Mouse (Mus musculus) erythroblast, adult 5-6 weeks (primary cell): ENCODE data around the gene Sept11. TPM values are rescaled to one million over a fixed set of nuclear protein-coding genes. Genes with fewer than 3 reads are reported as not detected.
A peak's percentile ranks its signal among the peaks of the same experiment; 100 is the strongest.

Experiments
- ATAC-seq: replicated peaks from 2 replicates; pipeline ENCODE4 v1.8.0; 2016; ENCODE audit warnings: moderate number of reproducible peaks, mild to moderate bottlenecking, moderate TSS enrichment, inconsistent platforms; ENCODE audit not compliant: poor library complexity, low FRiP score, severe bottlenecking
- total RNA-seq, 2 experiments: library from RNA; stranded (forward) in 1 of 2; stranded (reverse) in 1 of 2; fragments of 150-400 nt in 1 of 2; fragments of 200-764, 138-1000 nt in 1 of 2; gene quantifications; 2 replicates each; pipeline versions ENCODE4 v1.2.3 to v1.2.4; 2015 to 2017; ENCODE audit warnings: low replicate concordance in 2 of 2

Sept11 gene
- total RNA-seq (2015; ENCODE audit: low replicate concordance) (12.7 and 13.0 TPM in 2 replicates), total RNA-seq (2017; ENCODE audit: low replicate concordance) (6.1 and 15.5 TPM in 2 replicates)

DNA sequence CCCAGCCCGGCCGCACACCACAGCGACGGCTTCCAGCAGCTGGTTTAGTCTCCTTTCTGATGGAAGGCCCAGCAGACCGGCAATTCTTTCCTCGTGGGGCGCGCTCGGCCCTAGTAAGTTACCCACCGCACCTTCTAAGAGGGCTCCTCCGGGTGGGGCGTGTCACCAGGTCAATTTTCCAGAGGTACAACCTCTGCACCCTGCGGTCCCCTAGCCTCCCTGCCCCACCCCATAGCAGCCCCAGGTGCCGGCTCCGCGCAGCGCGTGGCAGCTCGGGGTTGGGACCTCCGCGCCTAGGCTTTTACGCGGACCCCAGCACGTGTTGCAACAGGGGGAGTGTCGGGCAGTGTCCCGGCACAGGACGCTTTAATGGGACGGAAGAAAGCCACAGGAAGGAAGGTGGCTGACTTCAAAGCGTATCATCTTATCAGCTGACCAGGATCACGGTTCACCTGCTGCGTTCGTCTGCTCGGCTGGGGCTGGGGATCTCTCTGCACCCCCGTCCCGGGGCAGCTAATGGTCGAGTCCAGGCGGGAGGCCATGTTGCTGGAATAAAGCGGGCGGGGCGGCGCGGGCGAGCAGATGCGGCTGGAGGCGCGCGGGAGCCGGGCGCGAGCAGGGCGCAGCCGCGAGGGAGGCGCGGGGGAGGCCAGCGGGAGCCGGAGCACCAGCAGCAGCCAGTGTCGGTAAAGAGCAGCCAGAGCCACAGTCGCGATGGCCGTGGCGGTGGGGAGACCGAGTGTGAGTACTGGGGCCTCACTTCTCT lies at the start of gene Sept11:
Gene Sept11 (plus strand): TSS at position 581 of the 766 bp plus-strand sequence.
- ATAC-seq = peak; percentile 80

DNA sequence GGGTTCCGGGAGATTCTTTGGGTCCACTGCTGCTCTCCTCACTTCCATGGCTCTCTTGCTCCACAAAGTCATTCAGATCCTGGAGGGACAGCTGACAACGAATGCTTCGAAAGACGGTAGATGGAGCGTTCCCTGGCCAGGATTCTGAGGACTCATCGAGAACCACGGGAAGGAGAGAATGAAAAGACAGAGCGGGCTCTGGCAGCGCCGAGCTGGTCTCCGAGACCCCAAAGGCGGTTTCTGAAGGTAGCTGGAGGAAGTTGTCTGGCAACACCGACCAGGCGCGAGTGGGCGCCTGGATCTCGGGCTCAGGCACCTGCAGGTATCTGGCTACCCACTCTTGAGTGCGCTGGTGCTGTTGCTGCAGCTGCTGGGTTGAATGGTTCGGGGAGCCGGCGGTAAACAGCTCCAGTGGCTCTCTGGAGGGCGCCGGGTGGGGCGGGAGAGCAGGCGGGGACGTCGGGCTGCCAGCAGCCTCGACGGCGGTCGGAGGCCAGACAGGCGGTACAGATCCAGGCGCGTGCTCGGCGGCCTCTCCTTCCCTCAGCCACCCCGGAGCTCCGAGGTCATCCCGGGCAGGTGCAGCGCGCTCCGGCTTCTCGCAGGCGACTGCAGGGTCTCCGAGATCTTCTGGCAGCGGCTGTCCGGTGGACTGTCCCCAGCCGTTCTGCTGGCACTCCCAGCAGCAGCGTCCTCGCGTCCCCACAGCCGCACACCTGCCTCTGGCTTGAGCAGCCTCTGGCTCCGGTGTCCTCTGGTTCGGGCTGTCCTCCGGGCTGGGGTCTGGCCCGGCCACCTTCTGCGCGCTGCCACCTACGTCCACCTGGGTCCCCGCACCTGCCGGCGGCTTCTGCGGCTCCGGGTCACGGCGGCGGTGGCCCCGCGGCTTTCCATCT lies 49.3 kb upstream of the Sept11 start:
- ATAC-seq = no peak

DNA sequence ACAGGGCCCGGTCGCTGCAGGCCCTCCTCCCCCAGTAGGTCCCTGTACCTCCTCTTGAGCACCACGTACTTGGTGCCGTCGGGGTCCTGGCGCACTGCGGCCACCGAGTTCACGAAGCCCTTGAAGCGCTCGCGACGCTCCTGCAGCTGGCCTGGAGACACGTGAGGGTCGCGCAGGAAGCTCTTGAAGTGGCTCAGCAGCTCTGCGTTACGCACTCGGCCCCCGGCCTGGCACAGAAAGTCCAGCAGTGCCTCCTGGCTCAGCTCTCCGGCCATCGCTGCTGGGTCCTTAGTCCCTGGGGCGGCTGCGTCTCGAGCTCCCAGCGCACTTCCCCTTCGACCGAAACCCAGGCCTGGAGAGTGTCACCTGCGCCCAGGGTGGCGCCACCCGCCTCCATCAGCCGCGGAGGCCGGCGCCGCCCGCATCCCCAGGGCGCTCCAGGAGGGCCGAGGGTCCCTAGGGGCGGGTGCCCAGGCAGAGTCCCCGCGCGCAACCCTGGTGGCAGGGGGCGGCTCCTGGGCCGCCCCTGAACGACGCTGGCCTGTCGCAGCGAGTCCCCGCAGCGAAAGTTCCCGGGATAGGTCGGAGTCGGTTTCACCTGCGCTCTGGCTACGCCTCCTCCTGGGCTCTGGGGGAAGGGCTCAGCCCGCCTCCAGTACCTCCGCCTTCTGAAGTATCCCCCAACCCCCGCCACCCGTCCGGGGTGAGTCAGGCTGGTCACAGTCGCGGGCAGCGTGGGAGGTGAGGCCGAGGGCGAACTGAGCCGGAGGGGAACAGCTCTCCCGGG lies 48.5 kb upstream of the Sept11 start, which contains the start of gene Sowahb:
Gene Sowahb (minus strand): TSS at position 439 of the 787 bp plus-strand sequence.
- ATAC-seq = no peak

DNA sequence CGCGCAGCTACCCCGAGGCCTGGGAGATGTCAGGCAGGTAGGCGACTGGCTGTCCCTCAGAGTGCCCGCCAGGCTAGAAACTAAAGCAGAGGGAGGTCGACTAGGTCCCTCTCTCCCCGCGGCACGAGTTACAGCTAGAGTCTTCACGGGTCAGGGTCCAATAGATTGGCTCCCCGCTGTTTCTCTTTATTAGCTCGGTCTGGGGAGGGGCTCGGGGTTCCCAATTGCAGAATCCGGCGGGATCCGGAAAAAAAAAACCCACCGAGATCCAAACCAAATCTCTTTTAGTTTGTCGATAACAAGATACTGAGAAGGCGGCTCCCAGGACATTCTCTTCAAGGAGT lies 47.9 kb upstream of the Sept11 start:
- no peak for ATAC-seq

DNA sequence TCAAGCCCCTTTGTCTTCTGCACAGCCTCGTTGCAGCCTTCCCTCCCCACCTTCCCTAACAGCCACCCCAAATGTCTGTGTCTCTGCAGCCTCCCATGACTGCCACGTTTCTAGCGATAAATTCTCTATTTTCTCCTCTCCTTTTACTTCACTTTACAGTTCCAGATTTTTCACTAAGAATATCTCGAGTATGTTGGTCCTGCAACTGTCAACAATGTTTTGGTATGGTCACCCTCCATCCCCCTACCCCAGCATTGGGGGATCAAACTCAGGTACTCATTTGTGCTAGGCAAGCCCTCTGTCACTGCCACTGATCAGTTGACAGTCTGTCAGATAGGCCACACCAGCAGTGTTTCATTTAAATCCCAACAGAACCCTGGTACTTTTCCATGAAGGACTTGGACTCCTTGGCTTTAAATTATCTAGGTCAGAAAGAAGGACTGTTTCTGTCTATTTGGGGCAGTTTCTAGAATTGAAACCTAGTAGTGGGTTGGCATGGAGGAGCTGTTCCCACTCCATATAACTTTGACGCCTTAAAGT lies 46.9 kb upstream of the Sept11 start:
- no peak for ATAC-seq

DNA sequence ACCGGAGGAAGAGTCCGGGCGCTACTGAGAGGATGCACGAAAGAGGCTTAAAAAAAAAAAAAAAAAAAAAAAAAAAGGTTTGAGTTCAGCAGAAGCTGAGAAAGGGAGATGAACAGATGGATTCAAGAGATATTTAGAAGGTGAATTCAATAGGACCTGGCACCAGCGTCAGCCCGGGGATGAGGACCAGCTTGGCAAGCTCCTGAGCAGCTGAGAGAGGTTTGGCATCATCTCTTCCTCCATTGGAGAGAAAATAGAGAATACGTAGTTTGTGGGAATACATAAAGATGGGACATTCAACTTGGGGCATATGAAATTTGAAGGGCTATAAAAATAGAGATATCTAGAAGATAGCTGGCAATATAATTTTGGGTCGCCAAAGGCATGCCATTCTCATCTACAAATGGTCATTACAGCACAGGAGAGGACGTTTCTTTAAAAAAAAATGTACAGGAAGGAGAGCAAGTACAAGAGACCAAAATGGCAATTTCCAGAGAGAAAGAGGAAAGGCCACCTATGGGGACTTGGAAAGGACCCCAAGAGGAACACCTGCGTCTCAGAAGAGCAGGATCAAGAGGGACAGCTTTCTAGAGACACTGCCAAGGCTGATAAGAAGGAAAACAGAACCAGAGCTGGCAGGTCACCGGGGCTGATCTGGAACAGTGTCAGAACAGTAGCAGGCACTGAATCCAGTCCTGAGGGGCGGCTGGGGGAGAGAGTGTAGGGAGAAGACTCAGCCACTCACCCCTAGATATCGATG lies 44.6 kb upstream of the Sept11 start:
- no peak for ATAC-seq

DNA sequence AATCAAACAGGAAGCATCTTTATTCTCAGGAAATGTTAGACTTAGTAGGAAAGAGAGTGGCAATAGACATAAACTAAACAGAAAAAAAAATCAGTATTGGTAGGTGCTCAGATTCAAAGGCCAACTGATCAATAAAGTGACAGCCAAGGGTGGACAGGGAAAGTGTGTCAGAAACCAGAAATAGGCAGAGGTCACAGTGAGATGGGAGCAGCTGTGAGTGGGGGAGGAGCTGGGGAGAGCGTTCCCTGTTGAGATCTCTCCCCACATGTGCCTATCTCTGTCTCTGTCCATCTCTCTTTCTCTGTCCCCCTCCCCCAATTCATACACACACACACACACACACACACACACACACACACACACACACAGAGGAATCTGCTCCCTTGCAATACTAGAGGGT lies 43.3 kb upstream of the Sept11 start:
- ATAC-seq = no peak

DNA sequence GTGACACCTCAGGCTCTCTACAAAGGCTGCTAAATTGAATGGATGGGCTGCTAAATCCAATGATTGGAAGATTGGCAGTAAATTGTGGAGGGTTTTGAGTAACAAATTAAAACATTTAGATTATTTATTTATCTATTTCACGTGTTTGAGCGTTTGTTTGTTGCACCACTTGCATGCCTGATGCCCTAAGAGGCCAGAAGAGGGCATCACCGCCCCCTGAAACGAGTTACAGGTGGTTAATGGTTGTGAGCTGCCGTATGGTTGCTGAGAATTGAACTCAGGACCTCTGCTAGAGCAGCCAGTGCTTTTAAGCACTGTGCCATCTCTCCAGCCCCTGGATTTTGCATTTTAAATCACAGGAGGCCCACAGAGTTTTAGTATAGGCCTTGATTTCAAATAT lies 42.2 kb upstream of the Sept11 start:
- ATAC-seq = no peak

DNA sequence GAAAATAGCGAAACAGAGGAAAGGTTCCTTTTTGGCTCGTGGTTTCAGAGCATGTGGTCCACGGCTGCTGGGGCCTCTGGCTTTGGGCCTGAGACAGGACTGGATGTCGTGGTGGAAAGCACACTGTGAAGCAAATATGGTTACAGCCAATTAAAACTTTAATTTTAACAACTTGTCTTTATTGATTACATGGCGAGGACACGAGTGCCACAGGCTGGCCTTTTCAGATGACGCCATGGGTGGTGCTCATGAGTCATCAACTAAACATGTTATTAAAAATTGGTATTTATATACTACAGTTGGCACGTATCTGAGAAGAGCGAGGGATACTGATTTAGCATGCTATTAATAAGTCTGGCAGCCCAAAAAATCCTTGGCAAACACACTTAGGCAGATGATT lies 41.3 kb upstream of the Sept11 start:
- no peak for ATAC-seq

DNA sequence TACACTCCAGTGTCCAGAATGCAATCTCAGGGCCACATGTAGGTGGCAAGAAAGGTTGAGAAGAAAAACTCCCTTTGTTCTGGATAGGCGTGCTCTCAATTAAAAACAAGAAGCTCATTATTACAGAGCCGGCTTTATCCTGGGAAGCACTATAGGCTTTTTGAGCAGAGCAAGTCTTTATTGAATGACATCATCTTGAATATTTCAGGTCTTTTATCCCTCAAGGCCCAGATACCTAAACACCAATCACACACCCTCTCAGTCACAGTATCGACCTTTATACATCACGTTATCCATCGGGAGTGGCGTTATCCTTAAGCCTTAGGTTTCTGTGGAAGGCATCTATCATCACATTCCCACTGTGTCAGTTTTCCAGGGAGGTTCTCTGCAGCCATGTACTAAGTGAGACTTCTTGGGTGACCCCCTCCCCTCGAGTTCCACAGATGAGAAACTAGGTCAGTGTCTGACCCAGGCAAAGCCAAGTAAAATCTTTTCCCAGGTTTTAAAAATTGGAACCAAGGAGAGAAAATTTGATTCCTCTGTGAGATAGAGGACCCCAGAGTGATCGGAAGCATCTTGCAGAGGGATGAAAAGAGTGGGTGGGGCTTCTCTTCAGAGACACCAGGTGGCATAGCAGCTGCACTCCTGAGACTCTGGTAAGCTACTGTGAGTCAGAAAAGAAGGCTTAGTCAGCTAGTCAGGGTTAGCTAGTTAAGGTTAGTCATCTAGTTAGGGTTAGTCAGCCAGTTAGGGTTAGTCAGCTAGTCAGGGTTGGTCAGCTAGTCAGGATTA lies 39.4 kb upstream of the Sept11 start:
- no peak for ATAC-seq

DNA sequence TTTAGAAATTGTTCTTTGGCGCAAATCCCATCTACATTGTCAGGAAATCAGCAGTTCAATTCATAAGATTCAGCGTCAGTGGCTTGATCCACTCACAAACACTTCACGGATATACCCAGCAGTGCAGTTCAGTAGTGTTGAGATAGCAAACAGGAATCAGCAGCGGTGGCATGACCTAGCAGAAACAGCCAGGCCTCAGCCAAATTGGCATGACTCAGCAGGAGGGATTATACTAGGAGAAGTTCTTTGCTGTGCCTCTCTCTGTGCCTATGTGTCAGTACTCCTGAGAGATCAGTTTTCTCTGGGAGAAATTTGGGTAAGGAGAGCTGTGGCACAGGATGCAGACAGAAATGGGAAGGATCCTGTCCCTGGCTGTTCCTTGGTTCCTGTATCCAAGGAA lies 32.4 kb upstream of the Sept11 start:
- ATAC-seq = peak; percentile 79

DNA sequence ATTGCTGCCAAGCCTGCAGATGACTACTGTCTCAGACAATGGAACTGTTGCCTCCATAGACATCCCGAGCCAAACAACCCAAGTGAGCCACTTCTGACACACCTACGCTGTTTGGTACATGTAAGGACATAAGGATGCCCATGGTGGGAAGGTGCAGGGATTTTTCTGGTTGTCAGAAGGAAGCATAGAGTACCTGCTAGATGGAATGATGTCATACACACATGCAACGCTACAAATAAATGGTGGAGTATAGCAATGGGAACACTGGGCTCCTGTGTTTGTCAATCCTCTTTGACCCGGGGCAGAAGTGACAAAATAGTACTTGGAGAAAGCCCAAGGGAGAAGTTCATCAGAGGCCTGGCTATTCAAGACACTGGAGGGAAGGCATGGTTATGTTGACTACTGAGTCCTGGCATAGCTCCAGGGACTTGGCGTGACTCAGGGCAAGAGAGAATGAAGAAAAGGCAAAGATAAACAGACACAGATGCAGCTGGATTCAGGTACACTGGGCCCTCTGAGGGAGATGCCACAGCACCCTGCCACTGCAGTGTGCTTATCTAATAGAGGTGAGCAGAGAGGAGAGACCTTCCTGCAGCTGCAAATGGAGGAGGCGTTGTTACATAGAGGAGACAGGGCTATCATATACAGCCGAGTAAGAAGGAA lies 15.4 kb upstream of the Sept11 start:
- ATAC-seq = no peak

DNA sequence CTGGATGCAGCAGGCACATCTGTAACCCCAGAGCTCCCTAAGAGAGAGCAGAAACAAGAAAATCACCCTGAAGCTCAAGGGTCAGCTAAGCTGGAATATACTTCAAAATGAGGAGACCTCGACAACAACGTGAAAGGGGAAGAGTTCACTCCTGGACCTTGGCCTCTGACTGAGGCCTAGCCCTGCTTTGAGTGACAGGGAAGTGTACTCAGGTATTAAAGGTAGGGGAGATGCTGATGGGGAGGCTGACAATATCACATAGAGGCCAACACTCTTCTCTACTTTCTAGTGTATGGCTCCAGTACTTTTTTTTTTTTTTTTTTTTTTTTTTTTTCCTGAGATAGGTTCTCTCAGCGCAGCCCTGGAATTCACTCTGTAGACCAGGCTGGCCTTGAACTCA lies 13.6 kb upstream of the Sept11 start:
- ATAC-seq = no peak

DNA sequence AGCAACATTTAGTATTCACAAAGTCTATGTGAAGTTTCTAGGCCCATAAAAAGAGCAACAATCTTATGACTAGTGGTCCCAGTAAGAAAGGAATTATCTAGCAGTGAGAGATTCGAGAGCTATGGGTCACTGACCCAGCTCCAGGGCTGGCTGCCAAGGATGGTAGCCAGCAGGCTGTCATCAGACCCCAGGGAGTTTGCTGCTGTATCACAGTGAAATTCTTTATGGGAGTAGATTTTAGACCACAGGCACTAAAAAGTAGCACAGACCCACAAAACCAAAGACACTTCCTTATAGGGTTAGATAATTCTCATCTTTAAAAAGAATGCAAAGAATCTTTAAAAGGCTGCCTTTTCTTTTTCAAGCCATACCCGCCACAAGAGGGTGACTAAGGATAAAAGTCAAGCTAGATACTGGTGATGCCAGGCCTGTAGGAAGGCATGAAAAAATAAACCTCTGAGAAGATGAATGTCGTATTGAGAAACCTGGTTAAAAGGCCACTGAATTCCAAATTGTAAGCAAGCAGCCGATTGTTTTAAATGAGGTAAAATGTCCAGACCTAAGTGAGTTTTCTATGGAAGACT lies 8.1 kb upstream of the Sept11 start:
- no peak for ATAC-seq

DNA sequence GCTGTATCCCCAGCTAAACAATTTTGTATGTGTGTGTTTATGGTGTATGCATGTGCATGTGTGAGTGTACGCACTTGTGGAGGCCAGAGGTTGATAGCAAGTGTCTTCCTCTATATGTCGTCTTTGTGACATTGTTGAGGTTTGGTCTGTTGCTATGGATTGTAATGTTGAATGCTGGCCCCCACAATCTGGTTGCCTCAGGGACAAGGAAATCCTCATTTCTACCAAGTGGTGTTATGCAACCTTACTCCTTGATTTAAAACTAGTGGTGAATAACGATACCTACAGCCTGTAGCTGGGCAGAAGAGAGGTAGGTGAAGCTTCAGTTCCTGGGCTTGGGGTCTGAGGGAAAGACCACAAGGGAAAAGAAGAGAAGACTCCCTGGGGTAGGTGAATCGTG lies 7.3 kb upstream of the Sept11 start:
- no peak for ATAC-seq

DNA sequence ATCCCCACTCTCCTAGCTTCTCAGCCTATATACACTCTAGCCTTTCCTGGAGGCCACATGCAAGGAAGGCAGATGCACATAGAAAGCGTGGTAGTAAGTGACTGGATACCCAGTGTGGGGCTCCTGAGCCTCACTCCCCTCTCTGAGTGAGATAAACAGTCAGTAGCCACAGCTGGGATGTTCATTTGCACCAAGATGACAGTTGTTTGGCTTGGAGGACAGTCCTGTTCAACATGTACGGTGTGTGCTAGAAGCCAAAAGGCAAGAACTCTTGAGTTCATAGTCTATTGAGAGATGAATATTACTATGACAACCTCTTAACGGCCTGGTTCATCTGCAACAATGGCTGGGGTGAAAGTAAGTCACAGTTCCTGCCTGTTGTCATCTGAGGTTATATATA lies 2.0 kb upstream of the Sept11 start:
- no peak for ATAC-seq

DNA sequence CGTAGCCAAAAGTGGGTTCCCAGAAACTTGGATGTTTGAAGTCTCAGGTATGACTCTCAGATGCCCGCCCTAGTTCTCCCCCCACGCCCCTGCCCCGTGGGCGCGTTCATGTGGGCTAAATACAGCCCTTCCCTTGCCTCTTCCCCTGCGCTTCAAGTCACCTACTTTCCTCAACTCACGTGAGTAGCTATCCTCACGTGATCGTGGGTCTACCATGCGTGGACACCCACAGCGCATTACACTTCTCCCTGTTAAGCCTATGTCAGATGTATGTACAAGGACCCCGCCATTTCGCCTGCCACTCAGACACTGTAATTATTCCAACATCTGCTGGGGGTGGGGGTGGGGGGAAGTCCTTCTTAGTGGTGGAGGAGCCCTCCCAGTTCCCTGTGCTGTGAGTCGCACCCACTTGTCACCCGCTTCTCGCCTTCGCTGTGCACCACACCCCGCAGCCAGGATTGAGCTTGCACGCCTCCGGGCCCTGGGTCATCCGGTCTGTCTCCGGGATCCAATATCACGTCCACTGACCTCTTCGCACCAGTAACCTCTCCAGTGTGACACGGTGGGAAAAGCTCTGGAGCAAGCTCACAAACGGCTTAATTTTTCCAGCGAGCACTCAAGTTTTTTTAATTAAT lies 973 bp upstream of the Sept11 start:
- no peak for ATAC-seq
